Mouse (Mus musculus) testis, postnatal 14 days (tissue): ENCODE data around the gene Lrg1.

Experiments used
- DNase-seq: peaks from one replicate; pipeline ENCODE4 v3.0.0; 2021; ENCODE audit warnings: low spot score

Lrg1 gene

DNA sequence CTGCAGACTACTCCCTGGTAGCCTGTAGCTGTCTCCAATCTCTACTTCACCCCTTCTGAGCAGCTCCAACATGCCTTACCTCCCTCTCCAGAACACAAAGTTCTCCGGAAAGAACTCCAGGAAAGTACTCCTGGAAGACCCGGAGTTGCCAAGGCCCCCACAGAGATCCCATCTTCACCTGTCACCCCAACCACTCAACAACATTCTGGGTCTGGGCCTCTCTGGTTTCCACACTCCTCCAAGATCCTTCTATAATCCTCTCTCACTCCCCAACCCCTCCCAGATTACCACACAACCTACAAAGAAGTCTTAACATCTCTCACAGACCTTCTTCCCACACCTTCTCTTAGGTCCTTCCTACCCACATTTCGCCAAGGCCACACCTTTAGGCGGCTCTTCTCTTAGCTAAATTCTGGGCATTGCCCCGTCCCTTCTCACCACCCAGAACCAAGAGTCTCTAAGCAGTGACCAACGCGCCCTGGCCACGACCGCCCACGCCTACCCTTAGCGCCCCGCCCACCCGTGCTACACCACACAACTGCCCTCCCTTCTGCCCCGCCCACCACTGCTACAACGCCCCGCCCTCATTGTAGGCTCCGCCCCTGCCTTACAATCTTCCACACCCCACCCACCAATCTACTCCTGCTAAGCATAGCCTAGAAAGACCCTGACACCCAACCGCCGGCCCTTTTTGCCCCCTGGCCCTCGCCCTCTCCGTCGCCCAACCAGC lies 47.5 kb downstream of the Lrg1 start:
- peak; percentile 88 for DNase-seq

GRCm38 (mm10) chr17:56072243-56072642 lies 49.6 kb downstream of the Lrg1 start:
- no peak for DNase-seq

GRCm38 (mm10) chr17:56071126-56071525 lies 50.7 kb downstream of the Lrg1 start:
- DNase-seq: no peak
